Comparison of ENCODE assay signal across 26 mouse cellular contexts in genomic region chr1:170631571-170631970, GRCm38 (mm10).
"Had no signal": no experiment of that assay in that cellular context is flagged by ENCODE, and none has a peak within 500 bp of the region (broad histone marks: within the 10 kb centered on the region; RNA-seq: fewer than 3 reads in every experiment).

No protein-coding gene starts in this region.

- H3K27me3 ChIP-seq: heart, embryonic 12.5 days; hindbrain, embryonic 13.5 days; hindbrain, embryonic 15.5 days; intestine, embryonic 15.5 days; kidney, embryonic 15.5 days; limb, embryonic 13.5 days; limb, embryonic 15.5 days; liver, embryonic 13.5 days had no signal

- DNase-seq: forebrain, postnatal 0 days; gastrocnemius, postnatal 14 days; gastrocnemius, postnatal 36 days; heart, adult 11 months; heart, adult 2 months; heart, postnatal 14 days; heart, postnatal 36 days; kidney, adult 11 months; kidney, adult 2 months; kidney, adult 9 months; kidney, postnatal 14 days; kidney, postnatal 36 days; layer of hippocampus, adult 9-11 months; layer of hippocampus, postnatal 36 days; left cerebral cortex, postnatal 4 days; liver, embryonic 13.5 days had no signal

- H3K9me3 ChIP-seq: hindbrain, embryonic 13.5 days; hindbrain, embryonic 15.5 days; intestine, embryonic 15.5 days; kidney, embryonic 15.5 days; limb, embryonic 13.5 days; limb, embryonic 15.5 days had no signal

- H3K4me3 ChIP-seq: heart, adult 2 months; heart, embryonic 12.5 days; hindbrain, embryonic 13.5 days; hindbrain, embryonic 15.5 days; intestine, embryonic 15.5 days; kidney, embryonic 15.5 days; limb, embryonic 13.5 days; limb, embryonic 15.5 days; liver, embryonic 13.5 days had no signal

- H3K4me2 ChIP-seq: heart, embryonic 12.5 days; hindbrain, embryonic 13.5 days; hindbrain, embryonic 15.5 days; intestine, embryonic 15.5 days; kidney, embryonic 15.5 days; limb, embryonic 13.5 days; limb, embryonic 15.5 days; liver, embryonic 11.5 days; liver, embryonic 13.5 days had no signal

- H3K4me1 ChIP-seq: heart, embryonic 12.5 days; hindbrain, embryonic 13.5 days; hindbrain, embryonic 15.5 days; intestine, embryonic 15.5 days; kidney, embryonic 15.5 days; limb, embryonic 13.5 days; limb, embryonic 15.5 days had no signal

- H3K27ac ChIP-seq: heart, adult 2 months; hindbrain, embryonic 13.5 days; hindbrain, embryonic 15.5 days; hindbrain, postnatal 0 days; intestine, embryonic 15.5 days; kidney, embryonic 15.5 days; kidney, postnatal 0 days; limb, embryonic 13.5 days; limb, embryonic 15.5 days; liver, embryonic 13.5 days had no signal

- H3K36me3 ChIP-seq: heart, embryonic 12.5 days; hindbrain, embryonic 13.5 days; hindbrain, embryonic 15.5 days; intestine, embryonic 15.5 days; kidney, embryonic 15.5 days; limb, embryonic 13.5 days; limb, embryonic 15.5 days; liver, embryonic 13.5 days had no signal

- H3K9ac ChIP-seq: forebrain, postnatal 0 days; heart, embryonic 12.5 days; hindbrain, embryonic 13.5 days; hindbrain, embryonic 15.5 days; intestine, embryonic 15.5 days; kidney, embryonic 15.5 days; limb, embryonic 13.5 days; limb, embryonic 15.5 days; liver, embryonic 13.5 days had no signal
